Mouse (Mus musculus) regulatory T cell (primary cell): ENCODE results near the gene Dennd2c.

ENCODE experiments used
- in situ Hi-C: fragments of 300-600 bp; cut with MboI, MseI; formaldehyde crosslinking; loops from one replicate; pipeline ENCODE4 v1.15.1; 2025; ENCODE audit warnings: high pct_unique_total_duplicates

Dennd2c gene

DNA sequence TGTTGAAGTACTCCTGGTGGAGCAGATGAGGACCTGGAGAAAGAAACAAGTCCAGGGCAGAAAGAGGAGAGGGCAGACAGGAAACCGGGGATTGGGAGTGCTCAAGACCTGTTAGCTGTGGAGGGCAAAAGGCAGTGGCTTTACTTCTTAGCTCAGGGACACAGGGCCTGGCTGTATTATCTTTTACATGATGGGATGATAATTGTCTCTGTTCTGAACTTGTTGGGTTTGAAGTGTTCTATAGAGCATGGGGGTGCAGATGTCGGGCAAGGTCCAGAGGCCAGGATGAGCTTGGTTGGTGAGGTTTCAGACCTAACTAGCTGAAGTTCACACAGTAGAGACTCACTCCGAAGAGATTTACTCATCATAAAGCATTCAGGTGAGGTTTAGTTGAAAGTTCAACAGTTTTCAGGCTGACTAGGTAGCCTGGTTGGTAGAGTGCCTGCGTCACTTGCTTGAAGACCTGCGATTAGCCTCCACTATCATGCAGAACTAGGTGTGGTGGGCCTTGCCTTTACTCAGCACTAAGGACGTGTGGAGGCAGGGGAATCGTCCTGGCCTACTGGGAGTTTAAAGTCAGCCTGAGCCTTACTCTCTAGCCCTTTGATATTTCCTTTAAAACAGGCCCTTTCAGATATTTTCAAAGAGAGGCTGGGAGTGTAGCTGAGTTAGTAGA lies 5.3 kb downstream of the Dennd2c start:
- in situ Hi-C loops: loop anchor here (5.0 kb wide), 2 partner anchors 60 to 90 kb away; no protein-coding TSS in a partner anchor

GRCm38 (mm10) chr3:103112216-103112615 lies 9.8 kb downstream of the Dennd2c start:
- in situ Hi-C loops: no loop called here

DNA sequence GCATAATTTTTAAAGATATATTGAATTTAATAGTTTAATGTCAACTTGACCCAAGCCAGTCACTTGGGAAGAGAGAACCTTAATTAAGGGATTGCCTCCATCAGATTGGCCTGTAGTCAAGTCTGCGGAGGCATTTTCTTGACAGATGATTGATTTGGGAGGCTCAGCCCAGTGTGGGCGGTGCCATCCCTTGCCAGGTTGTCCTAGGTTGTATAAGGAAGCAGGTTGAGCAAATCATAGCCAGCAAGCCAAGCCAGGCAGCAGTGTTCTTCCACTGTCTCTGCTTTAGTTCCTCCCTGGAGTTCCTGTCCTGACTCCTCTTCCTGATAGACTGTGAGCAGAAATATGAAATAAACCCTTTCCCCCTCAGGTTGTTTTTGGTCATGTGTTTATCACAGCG lies 21.2 kb downstream of the Dennd2c start:
- in situ Hi-C loops: no loop called here

DNA sequence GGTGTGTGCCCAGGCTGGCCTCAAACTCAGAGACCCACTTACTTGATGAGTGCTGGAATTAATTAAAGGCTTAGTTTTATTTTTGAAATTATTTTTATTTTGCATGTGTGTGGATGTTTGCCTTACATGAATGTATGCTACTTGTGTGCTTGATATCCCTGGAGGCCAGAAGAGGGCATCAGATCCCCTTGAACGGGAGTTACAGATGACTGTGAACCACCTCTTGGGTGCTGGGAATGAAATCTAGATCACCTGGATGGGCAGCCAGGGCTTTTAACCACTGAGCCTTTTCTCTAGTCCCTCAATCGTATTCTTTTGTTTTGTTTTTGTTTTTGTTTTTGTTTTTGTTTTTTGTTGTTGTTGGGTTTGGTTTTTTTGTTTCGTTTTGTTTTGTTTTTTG lies 23.7 kb downstream of the Dennd2c start:
- in situ Hi-C loops: no loop called here

- in situ Hi-C loops: no loop called here
These were observed 24.8 kb downstream of the Dennd2c start for GRCm38 (mm10) chr3:103127177-103127576.

DNA sequence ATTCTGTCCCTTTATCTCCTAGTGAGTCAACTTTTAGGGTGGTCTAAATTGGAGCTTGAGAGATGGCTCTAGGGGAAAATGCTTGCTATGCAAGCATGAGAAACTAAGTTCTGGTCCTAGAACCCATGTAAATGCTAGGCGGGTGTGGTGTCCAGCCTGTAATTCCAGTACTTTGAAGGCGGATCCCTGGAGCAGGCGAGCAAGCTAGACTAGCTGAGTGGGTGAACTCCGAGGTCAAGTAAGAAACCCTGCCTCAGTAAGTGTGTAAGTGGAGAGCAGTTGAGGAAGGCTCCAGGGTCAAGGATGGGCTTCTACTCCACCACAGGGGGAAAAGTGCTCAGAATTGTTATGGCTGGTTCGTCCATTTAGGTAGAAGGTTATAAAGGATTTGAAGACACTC lies 25.3 kb downstream of the Dennd2c start:
- in situ Hi-C loops: no loop called here

- in situ Hi-C loops: no loop called here
These were observed 25.8 kb downstream of the Dennd2c start for GRCm38 (mm10) chr3:103128251-103128650.

- in situ Hi-C loops: no loop called here
These were observed 27.2 kb downstream of the Dennd2c start for GRCm38 (mm10) chr3:103129367-103130159.

GRCm38 (mm10) chr3:103130236-103130751 lies 27.9 kb downstream of the Dennd2c start:
- in situ Hi-C loops: no loop called here

GRCm38 (mm10) chr3:103133098-103133497 lies 30.7 kb downstream of the Dennd2c start:
- in situ Hi-C loops: no loop called here

DNA sequence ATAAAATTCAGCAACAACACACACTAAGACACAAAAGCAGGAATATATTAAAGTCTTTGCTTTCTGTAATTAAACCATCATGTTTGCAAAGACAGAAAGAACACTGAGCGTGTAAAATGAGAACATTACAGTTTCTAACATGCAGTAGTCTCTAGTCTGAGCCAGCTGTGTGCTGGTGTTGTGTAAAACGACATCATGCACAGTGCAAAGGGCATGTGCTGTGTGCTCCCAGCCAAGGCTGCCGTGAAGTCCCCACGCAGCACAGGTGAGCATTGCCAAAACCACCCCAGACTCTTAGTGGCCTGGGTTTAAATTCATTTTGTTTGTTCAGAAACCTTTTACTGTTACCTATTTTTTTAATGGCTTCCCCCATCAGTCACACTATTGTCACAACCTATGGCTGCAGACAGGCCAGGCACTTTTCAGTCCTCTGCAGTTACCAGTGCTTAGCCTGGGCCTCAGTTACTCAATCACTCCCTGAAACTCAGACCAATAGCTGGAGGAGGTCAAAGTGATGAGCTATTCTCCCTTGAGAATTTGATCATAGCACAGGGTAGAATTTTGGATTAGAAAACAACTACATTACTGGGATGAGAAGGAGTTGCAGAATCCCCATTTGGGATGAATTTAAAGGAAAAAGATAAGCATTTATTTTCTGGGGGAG lies 34.1 kb downstream of the Dennd2c start:
- in situ Hi-C loops: no loop called here

DNA sequence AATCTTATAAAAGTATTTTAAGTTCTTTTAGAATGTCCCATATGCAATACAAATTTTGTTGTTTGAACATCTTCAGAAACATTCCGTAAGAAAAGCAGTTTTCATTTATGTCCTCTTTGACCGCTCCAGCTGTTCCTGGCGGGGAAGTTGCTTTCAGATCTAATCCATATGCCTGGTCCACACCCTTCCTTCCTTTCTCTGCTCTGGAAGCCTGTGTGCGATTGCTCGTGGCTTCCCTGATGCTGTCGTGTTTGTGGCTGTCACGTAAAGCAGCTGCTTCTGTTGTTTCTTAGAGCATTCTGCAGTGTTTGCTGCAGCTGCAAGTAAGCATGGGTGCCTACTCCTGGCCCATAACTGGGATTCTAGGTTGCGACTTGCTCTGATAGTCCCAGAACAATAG lies 36.6 kb downstream of the Dennd2c start:
- in situ Hi-C loops: no loop called here

- in situ Hi-C loops: loop anchor here (5.0 kb wide), 1 partner anchor 107 kb away; no protein-coding TSS in a partner anchor
These were observed 37.9 kb downstream of the Dennd2c start for GRCm38 (mm10) chr3:103140095-103140838.

- in situ Hi-C loops: loop anchor here (5.0 kb wide), 1 partner anchor 106 kb away; no protein-coding TSS in a partner anchor
These were observed 38.9 kb downstream of the Dennd2c start for GRCm38 (mm10) chr3:103141287-103141686.

DNA sequence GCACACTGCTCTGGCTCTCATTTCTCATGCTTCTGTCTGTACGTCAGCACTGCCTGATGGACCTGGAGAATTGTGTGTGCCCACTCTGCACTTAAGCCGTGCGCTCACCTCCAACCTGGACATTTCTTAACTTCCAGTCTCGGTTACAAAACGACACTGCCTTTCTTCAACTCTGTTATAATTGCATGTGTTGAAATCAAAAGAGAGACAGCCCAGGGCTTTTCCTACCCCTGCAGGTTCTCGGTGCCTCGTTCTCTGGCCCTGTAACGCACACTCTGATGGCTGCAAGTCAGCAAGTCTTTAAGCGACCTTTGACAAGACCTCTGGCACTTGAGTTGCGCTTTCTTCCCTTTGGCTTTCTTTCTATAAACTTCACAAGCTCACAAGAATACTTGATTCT lies 40.0 kb downstream of the Dennd2c start:
- in situ Hi-C loops: loop anchor here (5.0 kb wide), 1 partner anchor 105 kb away; no protein-coding TSS in a partner anchor

- in situ Hi-C loops: loop anchor here (5.0 kb wide), 1 partner anchor 68 kb away; no protein-coding TSS in a partner anchor
These were observed 42.9 kb downstream of the Dennd2c start for GRCm38 (mm10) chr3:103145336-103145735.

- in situ Hi-C loops: loop anchor here (5.0 kb wide), 1 partner anchor 68 kb away; no protein-coding TSS in a partner anchor
These were observed 43.4 kb downstream of the Dennd2c start for GRCm38 (mm10) chr3:103145791-103146190.

DNA sequence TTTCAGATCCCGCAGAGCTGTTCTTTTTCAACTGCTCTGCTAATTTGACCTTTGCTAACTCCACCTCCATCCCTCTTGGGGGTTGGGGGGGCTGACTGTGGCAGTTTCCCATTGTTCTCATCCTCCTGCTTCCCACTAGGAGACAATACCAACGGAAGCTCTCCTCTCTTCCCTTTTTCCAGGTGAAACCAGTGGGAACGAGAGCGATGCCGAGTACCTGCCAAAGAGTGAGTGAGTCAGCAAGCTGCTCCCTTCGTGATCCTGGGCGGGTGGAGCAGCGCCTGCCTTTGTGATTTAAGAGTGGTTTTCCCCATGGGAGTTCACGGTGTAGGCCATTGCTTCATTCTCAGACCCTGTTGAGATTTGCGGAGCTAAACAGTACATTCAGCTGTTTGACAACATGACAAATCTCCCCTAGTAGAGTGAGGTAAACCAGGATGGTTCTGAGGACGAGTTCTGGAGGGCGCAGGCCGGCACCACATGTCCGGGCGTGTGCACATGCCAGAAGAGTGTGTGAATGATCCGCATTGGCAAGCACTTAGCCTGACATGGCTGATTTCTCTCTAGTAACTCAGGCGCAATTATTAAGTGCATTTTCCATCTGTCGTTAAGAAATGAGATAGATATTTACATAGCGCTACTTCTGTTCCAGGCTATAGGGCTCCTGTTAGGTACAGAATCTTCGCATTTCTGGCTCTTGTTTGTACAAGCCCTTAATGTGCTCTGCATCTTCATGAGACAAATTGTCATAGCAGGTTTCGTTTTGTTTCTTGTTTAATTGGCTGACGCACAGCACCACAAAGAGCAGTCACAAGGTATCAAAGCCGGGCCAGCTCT lies 44.1 kb downstream of the Dennd2c start:
- in situ Hi-C loops: loop anchor here (5.0 kb wide), 1 partner anchor 69 kb away; no protein-coding TSS in a partner anchor

GRCm38 (mm10) chr3:103147775-103148174 lies 45.4 kb downstream of the Dennd2c start:
- in situ Hi-C loops: loop anchor here (5.0 kb wide), 1 partner anchor 70 kb away; no protein-coding TSS in a partner anchor

DNA sequence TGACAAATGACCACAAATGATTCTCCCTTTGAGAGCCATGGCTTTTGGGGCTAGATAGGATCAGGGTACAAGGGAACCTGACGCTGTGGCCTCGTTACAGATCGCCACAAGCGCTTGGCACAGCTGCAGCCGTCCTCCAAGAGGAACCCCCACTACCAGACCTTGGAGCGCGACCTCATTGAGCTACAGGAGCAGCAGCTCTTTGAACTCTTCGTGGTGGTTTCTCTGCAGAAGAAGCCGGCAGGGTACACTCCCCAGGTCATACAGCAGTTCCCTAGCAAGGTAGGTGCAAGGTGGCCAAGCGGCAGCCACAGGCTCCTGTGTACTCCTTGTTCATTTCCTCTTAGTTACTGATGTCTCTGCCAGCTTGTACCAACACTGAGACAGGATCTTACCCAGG lies 46.5 kb downstream of the Dennd2c start:
- in situ Hi-C loops: loop anchor here (5.0 kb wide), 1 partner anchor 72 kb away; no protein-coding TSS in a partner anchor
